Mouse (Mus musculus): ENCODE data around the gene Zfp202. TPM values are rescaled to one million over a fixed set of nuclear protein-coding genes. Genes with fewer than 3 reads are reported as not detected.

The Zfp202 gene
- polyA plus RNA-seq, 1 experiment from 2014 or later = 7.9 TPM

- Histone ChIP-seq H3K27ac (replicated peaks; ENCODE audit: low read depth, low read length) (no peak overlapping the region), H3K4me2 (ENCODE audit: low read depth, low read length) (peak overlapping the region; percentile 66), H3K27me3 (ENCODE audit: control insufficient read depth, insufficient read depth, low read length) (peaks cover 2% of the 10 kb centered on the region; the same call in 1 of the 2 replicates), H3K36me3 (replicated peaks; ENCODE audit: control insufficient read depth, insufficient read depth, low read depth, low read length) (no peaks in the 10 kb centered on the region), H3K4me3 (ENCODE audit: low read depth, low read length) (peak overlapping the region; percentile 31), H3K9ac (replicated peaks; ENCODE audit: low read length) (peak overlapping the region; percentile 52), H3K4me1 (ENCODE audit: control insufficient read depth, insufficient read depth, low read length) (no peaks in the 10 kb centered on the region), H3K9me3 (replicated peaks; ENCODE audit: control insufficient read depth, low read length) (no peaks in the 10 kb centered on the region)
- peak; percentile 41 for DNase-seq (ENCODE audit: low spot score)
- peak; percentile 29; the same call in 1 of the 2 replicates for ATAC-seq (replicated peaks; ENCODE audit: insufficient number of reproducible peaks, low FRiP score, low TSS enrichment, low read depth)
- 54% methylated on average over 13 of the region's 13 CpGs for WGBS
These were observed 50.1 kb downstream of the Zfp202 start for GRCm38 (mm10) chr9:40241951-40242888.

GRCm38 (mm10) chr9:40245466-40245865, 53.4 kb downstream of the Zfp202 start:
- Histone ChIP-seq H3K36me3 (replicated peaks; ENCODE audit: control insufficient read depth, insufficient read depth, low read depth, low read length) (no peaks in the 10 kb centered on the region), H3K4me1 (ENCODE audit: control insufficient read depth, insufficient read depth, low read length) (no peaks in the 10 kb centered on the region), H3K4me2 (ENCODE audit: low read depth, low read length) (no peak overlapping the region), H3K27me3 (ENCODE audit: control insufficient read depth, insufficient read depth, low read length) (peaks cover 2% of the 10 kb centered on the region; the same call in 1 of the 2 replicates), H3K9ac (replicated peaks; ENCODE audit: low read length) (no peak overlapping the region), H3K9me3 (replicated peaks; ENCODE audit: control insufficient read depth, low read length) (no peaks in the 10 kb centered on the region), H3K27ac (replicated peaks; ENCODE audit: low read depth, low read length) (no peak overlapping the region), H3K4me3 (ENCODE audit: low read depth, low read length) (no peak overlapping the region)
- WGBS = 73% methylated on average over 9 of the region's 9 CpGs
- ATAC-seq (replicated peaks; ENCODE audit: insufficient number of reproducible peaks, low FRiP score, low TSS enrichment, low read depth) (no peak), DNase-seq (ENCODE audit: low spot score) (no peak)

GRCm38 (mm10) chr9:40245974-40246665, 54.0 kb downstream of the Zfp202 start:
- no peak overlapping the region for H3K9ac ChIP-seq (replicated peaks; ENCODE audit: low read length)
- H3K27me3 ChIP-seq (ENCODE audit: control insufficient read depth, insufficient read depth, low read length) = no peaks in the 10 kb centered on the region
- no peak overlapping the region for H3K4me2 ChIP-seq (ENCODE audit: low read depth, low read length)
- ATAC-seq (replicated peaks; ENCODE audit: insufficient number of reproducible peaks, low FRiP score, low TSS enrichment, low read depth) (no peak), DNase-seq (ENCODE audit: low spot score) (no peak)
- no peak overlapping the region for H3K27ac ChIP-seq (replicated peaks; ENCODE audit: low read depth, low read length)
- no peaks in the 10 kb centered on the region for H3K36me3 ChIP-seq (replicated peaks; ENCODE audit: control insufficient read depth, insufficient read depth, low read depth, low read length)
- no peak overlapping the region for H3K4me3 ChIP-seq (ENCODE audit: low read depth, low read length)
- WGBS = 87% methylated on average over 7 of the region's 7 CpGs
- H3K9me3 ChIP-seq (replicated peaks; ENCODE audit: control insufficient read depth, low read length) = no peaks in the 10 kb centered on the region
- no peaks in the 10 kb centered on the region for H3K4me1 ChIP-seq (ENCODE audit: control insufficient read depth, insufficient read depth, low read length)

GRCm38 (mm10) chr9:40246702-40247101, 54.6 kb downstream of the Zfp202 start:
- no peak overlapping the region for H3K9ac ChIP-seq (replicated peaks; ENCODE audit: low read length)
- ATAC-seq (replicated peaks; ENCODE audit: insufficient number of reproducible peaks, low FRiP score, low TSS enrichment, low read depth) = no peak
- no peaks in the 10 kb centered on the region for H3K4me1 ChIP-seq (ENCODE audit: control insufficient read depth, insufficient read depth, low read length)
- H3K9me3 ChIP-seq (replicated peaks; ENCODE audit: control insufficient read depth, low read length) = no peaks in the 10 kb centered on the region
- WGBS = 85% methylated on average over 6 of the region's 6 CpGs
- no peak overlapping the region for H3K4me3 ChIP-seq (ENCODE audit: low read depth, low read length)
- no peaks in the 10 kb centered on the region for H3K27me3 ChIP-seq (ENCODE audit: control insufficient read depth, insufficient read depth, low read length)
- H3K27ac ChIP-seq (replicated peaks; ENCODE audit: low read depth, low read length) = no peak overlapping the region
- H3K36me3 ChIP-seq (replicated peaks; ENCODE audit: control insufficient read depth, insufficient read depth, low read depth, low read length) = no peaks in the 10 kb centered on the region
- no peak overlapping the region for H3K4me2 ChIP-seq (ENCODE audit: low read depth, low read length)
- DNase-seq (ENCODE audit: low spot score) = no peak

- Histone ChIP-seq H3K27me3 (ENCODE audit: control insufficient read depth, insufficient read depth, low read length) (no peaks in the 10 kb centered on the region), H3K9me3 (replicated peaks; ENCODE audit: control insufficient read depth, low read length) (no peaks in the 10 kb centered on the region), H3K36me3 (replicated peaks; ENCODE audit: control insufficient read depth, insufficient read depth, low read depth, low read length) (no peaks in the 10 kb centered on the region), H3K4me2 (ENCODE audit: low read depth, low read length) (no peak overlapping the region), H3K27ac (replicated peaks; ENCODE audit: low read depth, low read length) (no peak overlapping the region), H3K9ac (replicated peaks; ENCODE audit: low read length) (no peak overlapping the region), H3K4me3 (ENCODE audit: low read depth, low read length) (no peak overlapping the region), H3K4me1 (ENCODE audit: control insufficient read depth, insufficient read depth, low read length) (no peaks in the 10 kb centered on the region)
- DNase-seq (ENCODE audit: low spot score) (no peak), ATAC-seq (replicated peaks; ENCODE audit: insufficient number of reproducible peaks, low FRiP score, low TSS enrichment, low read depth) (no peak)
- WGBS = 76% methylated on average over 1 of the region's 1 CpGs
These were observed 57.0 kb downstream of the Zfp202 start for GRCm38 (mm10) chr9:40249106-40249505.

GRCm38 (mm10) chr9:40252459-40252858, 60.3 kb downstream of the Zfp202 start:
- Histone ChIP-seq H3K36me3 (replicated peaks; ENCODE audit: control insufficient read depth, insufficient read depth, low read depth, low read length) (no peaks in the 10 kb centered on the region), H3K4me2 (ENCODE audit: low read depth, low read length) (no peak overlapping the region), H3K9ac (replicated peaks; ENCODE audit: low read length) (no peak overlapping the region), H3K4me3 (ENCODE audit: low read depth, low read length) (no peak overlapping the region), H3K27ac (replicated peaks; ENCODE audit: low read depth, low read length) (no peak overlapping the region), H3K4me1 (ENCODE audit: control insufficient read depth, insufficient read depth, low read length) (no peaks in the 10 kb centered on the region), H3K27me3 (ENCODE audit: control insufficient read depth, insufficient read depth, low read length) (no peaks in the 10 kb centered on the region), H3K9me3 (replicated peaks; ENCODE audit: control insufficient read depth, low read length) (no peaks in the 10 kb centered on the region)
- DNase-seq (ENCODE audit: low spot score) (no peak), ATAC-seq (replicated peaks; ENCODE audit: insufficient number of reproducible peaks, low FRiP score, low TSS enrichment, low read depth) (no peak)
- 77% methylated on average over 3 of the region's 3 CpGs for WGBS

Measured in embryonic facial prominence, embryonic 11.5 days (tissue).